Mouse (Mus musculus) G1E (cell line): ENCODE data around the gene Adam10.

Source experiments
- CTCF ChIP-seq: IDR thresholded peaks from 2 replicates; pipeline ENCODE4 v1.5.1; 2012; ENCODE audit warnings: low read depth, low read length, inconsistent platforms, mixed read lengths
- GATA1 ChIP-seq: IDR thresholded peaks from 2 replicates; pipeline ENCODE4 v1.6.1; 2012; ENCODE audit warnings: borderline replicate concordance, low read length, inconsistent platforms, mixed read lengths
- GATA2 ChIP-seq: IDR thresholded peaks from 2 replicates; pipeline ENCODE4 v1.6.1; 2012; ENCODE audit warnings: low read depth, low read length, inconsistent platforms, borderline replicate concordance
- TAL1 ChIP-seq: conservative IDR thresholded peaks from 2 replicates; pipeline ENCODE4 v1.6.1; 2012; ENCODE audit warnings: low read depth, low read length, inconsistent platforms, mixed read lengths

GRCm38 (mm10) chr9:70824103-70824502 is 145.3 kb downstream of the Adam10 start:
- no peak for TF ChIP-seq CTCF
- no peak for TF ChIP-seq TAL1
- no peak for TF ChIP-seq GATA1
- TF ChIP-seq GATA2: no peak
